Mouse (Mus musculus) neural tube, embryonic 10.5 days (tissue): Measurements from ENCODE around the gene Coa7.
"Not testable (repeated sequence)": the region's sequence is repeated elsewhere in the genome, so short reads cannot be mapped to it uniquely, and the experiment has no call there.

Experiments used
- DNase-seq: peaks from one replicate; pipeline ENCODE4 v3.0.0-alpha.2; 2017; ENCODE audit warnings: low spot score; ENCODE audit errors: extremely low spot score

The Coa7 gene

DNA sequence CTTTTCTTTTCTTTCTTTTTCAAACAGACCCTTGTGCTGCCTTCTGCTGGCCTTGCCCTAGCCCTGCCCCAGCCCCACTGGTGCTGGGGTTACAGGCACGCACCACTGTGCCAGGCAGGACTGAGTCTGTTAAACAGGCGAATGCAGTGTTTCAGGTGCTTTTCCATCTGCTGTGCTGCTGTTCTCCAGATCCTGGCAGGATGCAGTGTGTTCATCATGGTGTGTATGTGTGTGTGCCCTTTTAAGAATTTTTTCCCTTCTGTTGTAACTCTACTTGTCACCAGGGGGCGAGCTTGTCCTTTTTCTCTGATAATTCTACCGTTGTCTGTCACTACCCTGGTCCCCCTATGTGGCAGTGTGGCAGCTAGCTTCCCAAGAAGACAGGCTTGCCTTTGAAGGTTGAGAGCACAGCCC lies 11.3 kb downstream of the Coa7 start:
- DNase-seq, result peak; percentile 72

DNA sequence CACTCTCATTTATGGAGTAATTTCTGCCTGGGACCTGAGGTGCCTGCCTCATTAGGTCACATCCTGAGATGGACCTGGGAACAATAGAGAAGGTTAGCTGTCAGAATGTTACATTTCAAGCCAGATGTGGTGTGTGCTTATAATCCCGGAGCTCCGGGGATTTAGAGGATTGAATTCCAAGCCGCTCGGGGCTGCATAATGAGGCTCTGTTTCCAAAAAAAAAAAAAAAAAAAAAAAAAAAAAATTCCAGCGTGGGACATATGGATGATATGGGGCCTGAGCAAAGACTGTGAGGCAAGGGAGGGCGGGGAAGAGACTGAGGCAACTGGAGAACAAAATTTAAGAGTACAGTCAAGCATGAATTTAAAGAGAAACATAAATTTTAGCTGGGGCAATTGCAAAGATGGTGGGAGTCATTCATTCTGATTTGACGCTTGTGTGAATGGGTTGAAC lies 16.7 kb downstream of the Coa7 start:
- peak; percentile 44 for DNase-seq

DNA sequence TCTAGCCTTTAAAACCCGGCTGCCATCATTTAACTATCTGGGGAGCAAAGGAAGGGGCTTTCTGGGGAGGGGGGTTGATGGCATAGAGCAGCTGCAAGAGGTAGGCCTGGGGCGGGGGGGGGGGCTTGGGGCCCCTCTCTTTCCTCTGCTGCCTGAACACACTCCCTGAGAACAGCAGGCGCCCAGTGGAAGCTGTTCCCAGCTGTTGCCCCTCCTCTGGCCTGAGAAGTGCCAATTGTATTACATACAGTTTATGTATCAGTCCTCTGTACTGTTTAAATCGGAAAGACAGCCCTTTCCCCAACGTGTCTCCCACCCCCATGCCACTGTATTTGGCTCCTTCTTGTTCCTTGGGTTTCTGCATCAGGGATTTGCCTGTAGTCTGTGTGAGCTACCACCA lies 17.9 kb downstream of the Coa7 start:
- DNase-seq, result no peak

DNA sequence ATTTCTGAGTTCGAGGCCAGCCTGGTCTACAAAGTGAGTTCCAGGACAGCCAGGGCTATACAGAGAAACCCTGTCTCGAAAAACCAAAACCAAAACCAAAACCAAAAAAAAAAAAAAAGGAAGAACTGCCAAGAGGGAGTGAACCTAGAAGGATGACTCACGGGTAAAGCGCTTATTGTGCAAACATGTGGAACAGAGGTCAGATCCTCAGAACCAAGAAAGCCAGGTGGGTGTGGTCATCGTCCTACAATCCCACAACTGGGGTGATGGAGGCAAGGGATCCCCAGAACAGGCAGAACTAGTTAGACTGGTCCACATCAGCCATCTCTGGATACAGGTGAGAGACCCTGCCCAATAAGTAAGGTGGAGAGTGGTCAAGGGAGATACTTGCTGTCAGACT lies 19.2 kb downstream of the Coa7 start:
- no peak for DNase-seq

DNA sequence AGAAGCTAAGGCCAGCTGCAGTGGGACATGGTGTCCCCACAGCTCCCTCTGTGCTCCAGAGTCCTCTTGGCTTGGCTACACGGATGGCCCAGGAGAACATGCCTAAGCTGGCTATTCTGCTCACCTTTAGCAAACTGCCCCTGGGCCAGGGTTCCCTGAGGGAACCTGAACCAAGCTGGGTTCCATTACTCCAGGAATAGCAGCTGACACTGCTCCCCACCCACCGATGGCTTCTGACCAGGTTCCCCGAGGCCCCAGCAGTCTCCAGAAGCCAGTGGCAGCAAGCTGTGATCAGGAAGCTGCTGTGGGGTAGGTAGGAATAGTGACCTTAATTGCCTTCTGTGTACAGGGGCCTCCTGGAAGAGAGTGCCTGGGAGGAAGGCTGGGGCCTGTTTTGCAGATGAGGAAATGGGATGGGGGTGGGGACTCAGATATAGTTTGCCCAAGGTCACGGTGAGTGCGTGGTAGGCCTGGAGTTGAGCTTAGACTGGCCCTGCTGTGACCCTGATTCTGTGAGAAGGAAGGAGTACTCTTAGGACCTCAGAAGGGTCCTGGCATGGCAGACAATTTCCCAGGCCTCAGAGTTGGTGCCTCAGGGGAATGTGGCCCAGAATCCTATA lies 20.4 kb downstream of the Coa7 start:
- no peak for DNase-seq

DNA sequence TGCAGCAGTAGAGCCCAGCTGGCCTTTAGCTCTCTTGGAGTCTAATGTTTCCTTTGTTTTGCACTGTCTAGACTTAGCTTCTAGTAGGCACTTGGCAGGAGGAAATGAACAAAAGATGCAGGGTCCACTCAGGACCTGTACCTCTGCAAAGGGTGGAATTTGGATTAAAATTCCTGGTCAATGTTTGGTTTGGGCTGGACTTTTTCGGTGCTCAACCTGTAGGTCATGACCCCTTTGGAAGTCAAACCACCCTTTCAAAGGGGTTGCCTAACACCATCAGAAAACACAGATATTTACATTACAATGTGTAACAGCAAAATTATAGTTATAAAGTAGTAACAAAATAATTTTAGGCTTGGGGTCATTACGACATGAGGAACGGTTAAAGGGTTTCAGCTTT lies 21.1 kb downstream of the Coa7 start:
- no peak for DNase-seq

DNA sequence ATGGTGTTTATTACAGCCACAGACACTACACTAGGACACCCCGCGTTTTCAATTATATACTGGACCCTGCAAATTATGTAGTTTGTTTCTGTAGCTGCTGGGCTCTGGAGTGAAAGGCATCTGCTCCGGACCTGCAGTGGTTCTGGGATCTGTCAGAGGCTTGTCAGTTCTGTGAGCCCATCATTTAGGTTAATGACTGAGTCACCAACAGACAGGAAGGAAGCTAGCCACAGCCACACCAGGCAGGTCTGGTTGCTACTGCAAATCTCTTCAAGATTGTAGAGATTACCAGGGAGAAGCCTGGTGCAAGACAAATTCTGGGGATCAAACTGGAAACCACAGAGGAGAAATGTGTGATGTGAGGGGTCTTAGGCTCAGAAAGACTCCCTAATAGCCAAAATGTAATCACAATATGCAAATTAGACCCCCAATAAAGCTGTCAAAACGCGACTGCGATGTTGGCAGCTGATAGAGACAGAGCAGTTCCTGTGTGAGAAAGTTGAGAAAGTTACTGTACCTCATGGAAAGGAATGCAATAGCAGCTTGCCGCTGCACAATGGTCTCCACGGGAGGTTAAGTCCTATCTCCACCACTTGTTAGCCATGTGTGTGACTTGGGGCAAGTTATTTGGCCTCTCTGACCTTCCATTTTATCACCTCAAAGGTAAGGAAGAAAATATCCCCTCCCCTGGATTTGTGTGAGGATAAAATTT lies 22.1 kb downstream of the Coa7 start:
- no peak for DNase-seq

DNA sequence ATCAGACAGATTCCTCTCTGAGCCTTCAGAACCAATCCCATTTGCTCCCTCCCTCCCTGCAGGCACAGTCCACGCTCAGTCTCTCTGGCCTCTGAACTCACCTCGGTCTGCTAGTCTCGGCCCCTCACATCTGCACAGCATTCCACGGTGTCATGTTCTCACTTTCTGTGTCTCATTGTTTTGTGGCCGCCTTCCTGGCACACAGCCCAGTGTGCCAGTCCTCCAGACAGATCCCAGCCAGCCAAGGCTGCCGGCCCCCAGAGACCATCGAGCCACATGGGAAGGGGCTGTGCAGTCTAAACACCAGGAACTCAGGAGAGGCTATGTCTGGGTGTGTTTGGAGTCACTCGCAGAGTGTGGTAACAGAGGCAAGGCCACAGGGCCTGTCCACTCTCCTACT lies 22.9 kb downstream of the Coa7 start:
- peak; percentile 74 for DNase-seq

DNA sequence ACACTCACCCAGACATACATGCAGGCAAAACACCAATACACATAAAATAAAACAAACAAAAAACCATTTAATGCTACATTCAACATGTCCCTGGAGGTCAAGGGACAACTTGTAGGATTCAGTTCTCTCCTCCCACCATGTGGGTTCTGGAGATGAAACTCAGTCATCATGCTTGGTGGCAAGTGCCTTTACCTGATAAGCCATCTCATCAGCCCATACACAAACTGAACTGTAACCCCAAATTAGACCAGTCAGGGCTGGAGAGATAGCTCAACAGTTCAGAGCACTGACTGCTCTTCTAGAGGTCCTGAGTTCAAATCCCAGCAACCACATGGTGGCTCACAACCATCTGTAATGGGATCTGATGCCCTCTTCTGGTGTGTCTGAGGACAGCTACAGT lies 25.7 kb downstream of the Coa7 start:
- DNase-seq, result not testable (repeated sequence)

DNA sequence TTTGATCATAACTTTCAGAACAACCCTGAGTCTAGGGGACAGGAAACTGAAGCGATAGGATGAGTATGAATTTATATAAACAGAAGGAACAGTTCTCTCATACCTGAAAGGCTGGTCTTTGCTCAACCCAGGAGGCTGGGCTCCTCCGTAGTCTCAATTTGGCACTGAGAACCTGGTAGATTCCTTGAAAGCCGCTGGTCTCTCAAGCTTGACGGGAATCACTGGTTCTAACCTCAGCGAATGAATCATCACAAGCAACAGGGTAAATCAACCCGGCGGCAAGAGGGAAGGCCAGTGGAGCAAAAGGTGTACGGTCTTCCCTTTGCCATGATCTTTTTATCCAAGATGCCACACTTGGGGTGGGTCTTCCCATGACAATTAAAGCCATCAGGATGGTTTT lies 29.5 kb downstream of the Coa7 start:
- DNase-seq, result no peak

DNA sequence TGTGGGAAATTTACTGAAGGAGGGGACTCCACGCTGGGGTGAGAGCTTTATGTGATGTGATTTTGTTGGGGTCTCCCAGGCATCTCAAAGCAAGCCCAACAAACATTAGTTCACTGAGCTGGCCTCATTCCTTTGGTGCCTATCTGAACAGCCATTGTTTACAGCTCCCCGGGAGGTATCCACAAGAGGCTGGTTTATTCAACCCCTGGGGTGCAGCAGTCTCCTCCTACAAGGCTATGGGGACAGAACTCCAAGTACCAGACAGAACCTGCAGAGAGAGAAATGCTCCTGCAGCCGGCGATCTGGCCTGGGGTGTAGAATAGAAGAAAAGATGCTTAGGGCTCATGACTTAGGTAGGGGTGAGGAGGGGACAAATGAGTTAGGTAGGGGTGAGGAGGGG lies 30.6 kb downstream of the Coa7 start:
- DNase-seq, result no peak

DNA sequence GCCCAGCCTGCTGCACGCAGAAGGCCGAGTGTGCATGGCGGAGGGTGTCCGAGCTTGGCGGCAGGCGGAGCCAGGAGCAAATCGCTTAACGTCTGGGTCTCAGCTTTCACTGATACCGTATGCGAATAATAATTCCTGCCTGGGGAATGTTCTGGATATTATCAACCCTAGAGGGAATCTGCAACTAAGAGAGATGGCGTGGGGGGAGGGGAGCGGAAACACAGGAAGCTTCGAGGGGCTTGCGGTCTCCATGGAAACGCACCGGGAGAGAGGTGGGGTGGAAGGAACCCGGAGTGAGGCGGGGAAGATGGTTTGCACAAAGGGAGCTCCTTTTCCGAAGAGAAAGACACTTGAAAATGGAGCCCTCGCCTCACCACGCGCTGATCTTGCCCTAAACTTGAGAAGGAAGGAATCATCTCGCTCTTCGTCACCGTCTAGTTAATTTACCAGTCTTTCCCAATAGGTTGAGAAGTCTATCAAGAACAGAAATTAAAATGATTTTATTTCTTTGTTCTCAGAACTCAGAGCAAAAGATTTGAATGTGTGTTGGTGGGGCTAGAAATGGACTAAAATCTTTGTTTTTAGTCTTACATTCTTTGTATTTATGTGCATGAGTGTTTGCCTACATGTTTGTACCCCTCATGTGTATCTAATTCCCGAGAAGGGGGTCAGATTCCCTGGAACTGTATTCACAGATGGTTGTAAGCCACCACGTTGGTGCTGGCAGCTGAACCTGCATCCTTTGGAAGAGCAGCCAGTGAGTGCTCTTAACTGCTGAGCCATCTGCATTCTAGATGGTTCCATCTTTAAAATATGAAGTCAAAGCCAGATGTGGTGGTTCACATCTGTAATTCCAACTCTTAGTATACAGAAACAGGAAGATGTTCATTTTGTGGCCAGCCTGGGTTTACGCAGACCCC lies 32.5 kb downstream of the Coa7 start:
- peak; percentile 92 for DNase-seq

DNA sequence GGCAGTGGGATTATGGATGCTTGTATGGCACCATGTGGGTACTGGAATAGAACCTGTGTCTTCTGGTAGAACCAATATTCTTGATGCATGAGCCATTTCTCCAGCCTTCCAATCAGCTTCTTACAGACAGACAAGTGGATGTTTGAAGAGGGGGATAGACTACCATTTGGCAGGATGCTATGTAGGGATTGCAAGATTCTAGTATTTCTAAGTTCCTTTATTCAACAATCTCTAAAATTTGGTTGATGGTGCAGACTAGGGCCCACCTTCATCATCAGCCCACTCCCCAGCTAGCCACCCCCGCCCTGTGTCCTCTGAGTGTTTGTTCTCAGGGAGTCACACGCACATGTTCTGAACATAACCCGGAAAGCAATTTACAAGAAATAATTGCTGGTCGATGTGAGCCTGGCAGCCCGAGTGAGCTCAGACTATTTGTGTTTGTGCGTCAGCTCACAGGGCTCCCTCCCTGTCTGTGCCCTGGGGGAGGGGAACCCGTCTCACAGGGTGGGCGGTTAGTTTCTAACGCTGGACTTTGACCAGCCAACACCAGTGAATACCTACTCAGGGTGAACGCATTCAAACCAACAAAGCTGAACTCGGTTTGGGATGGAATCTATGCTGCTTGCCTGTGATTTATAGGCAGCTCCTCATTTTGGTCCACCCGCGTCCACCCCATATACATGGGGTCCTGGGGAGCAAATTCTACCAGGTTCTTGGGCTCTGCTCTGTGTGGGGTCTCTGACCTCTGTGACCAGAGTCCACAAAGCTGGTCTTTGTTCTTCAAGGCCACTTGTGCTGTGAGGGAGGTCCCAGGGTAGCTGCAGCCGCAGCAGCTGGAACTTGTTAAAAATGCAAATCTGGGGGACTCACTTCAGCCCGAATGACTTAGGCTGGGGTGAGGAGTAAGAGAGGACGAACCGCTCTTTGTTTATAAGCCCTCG lies 34.7 kb downstream of the Coa7 start:
- DNase-seq, result peak; percentile 84

DNA sequence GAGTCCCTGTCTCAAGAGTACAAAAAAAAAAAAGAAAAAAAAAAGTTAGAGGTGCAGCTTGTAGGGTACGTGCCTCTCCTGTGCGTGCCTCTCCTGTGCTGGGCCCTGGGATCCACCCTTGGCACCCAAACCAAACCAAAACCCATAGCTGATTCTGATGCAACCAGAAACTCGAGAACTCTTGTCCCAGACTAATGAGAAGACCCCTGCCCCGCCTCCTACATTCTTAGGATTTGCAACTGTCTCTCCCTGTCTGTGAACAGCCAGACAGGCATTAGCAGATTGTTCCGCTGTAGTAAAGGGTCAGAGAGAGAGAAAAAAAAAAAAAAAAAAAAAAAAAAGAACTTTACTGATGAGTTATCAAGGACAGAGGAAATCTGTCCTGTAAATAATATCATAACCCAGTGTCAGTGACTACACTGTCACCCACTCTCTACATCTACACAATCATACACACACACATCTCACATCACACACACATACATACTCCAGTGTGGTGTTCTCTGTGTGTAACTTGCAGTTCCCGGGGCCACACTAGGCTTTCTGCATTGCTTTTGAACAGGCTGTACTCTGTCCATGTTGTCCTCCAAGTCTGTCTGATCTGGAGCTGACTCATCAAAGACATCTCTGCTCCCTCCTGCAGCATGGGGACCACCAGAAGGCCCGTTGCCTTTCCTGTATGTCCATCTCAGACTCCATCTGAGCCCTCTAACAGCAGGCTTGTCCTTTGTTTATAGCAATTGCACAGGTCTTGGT lies 35.6 kb downstream of the Coa7 start:
- DNase-seq, result peak; percentile 64

DNA sequence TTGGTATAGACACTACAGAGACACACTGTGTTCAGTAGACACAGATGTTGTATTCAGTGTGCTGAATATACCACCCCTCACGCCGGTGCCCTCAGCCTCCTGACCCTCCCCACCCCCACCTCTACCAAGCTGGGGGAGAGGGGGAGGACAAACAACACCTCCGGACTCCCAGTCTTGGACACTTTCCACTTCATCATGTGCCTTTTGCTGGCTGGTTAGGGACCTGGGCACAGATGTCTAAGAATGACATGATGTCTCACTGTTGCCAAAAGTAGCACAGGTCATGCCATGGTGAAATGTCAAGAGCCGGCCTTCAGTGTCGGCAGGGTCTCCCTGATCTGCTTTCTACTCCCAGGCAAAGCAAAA lies 36.2 kb downstream of the Coa7 start:
- no peak for DNase-seq

DNA sequence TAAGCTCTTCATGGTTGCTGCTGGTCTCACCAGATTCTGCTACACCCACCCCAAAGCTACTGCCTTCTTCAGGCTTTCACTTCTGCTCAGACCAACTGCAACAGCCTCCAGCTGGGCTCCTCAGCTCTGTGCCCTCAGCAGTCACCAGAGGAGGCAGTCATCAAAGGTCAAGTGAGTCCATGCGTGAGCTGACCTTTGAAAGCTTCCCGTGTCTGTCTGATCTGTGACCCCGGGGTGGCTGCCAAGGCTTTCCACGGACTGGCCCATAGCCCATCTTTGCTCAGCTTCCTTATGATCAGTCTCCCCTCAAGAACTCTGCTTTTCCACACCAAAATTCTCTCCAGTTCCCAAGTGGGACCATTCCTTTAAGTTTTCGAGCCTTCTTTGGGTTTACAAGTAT lies 41.3 kb downstream of the Coa7 start:
- no peak for DNase-seq

DNA sequence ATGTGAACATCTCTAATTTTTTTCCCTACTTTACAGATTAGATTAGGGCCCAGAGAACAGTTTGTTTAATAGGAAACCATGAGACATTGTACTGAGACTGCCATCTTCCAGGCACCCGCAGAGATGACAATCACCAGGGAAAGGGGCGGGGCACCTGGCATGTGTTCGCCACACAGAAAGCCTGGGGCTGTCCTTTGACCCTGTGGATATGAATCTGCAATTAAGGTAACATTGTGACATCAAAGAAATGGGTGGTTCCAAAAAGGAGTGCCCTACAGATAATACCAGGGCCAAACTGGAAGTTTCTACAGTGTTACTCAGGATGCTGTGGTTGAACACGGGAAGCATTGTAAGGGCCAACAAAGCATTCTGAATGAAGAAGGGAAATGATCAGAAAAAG lies 42.5 kb downstream of the Coa7 start:
- DNase-seq, result no peak

DNA sequence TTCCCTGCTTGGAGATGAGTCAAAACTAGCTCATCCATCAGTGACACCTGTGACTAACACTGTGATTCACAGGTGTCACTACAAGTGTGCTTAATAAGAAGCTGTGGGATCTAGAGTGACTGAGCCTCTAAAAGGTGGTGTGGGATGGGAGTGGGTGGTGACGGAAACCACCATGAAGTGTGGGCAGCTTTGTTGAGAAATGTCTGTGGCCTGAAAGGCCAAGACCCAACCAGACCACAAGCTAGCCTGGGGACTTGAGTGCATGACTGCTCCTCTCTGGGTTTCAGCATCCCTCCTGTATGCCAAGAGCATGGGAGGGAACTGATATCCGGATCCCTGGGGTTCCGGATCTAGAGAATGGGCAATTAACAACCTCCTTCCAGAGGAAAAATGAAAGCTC lies 43.5 kb downstream of the Coa7 start:
- no peak for DNase-seq

DNA sequence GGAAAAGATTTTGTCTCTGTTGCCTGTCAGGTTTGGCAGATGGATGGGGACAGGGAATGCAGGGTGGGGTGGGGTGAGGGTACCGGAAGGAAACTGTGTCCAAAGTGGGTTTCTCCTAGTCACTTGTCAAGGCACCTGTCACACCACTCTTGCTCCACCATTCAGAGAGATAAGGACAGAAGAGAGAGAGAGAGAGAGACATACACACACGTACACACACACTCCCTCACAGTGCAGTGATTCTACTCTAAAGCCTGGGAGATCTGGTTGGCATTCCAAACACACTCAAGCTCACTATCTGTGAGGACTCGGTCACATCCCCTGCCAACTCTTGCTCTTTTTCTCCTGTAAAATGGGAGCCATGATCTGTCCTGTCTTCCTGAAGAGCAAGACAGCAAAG lies 44.2 kb downstream of the Coa7 start:
- no peak for DNase-seq

DNA sequence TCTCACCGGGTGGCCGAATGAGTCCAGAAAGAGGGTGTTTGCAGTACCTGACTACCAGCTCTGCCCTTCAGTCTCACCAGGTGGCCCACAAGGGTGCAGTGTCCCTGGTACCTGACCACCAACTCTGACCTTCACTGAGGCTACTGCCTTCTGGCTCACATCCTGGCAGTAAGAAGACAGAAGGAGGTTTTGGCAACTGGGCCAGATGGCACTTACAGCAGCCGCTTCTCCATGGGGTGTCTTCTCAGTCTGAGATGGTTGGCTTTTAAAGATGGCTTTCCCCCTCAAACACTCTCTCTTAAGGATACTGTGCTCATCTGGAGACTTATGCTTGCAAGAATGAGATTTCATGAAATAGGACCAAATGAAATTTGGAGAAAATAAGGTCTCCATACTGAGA lies 51.5 kb downstream of the Coa7 start:
- no peak for DNase-seq
